Mouse (Mus musculus) adipocyte (in vitro differentiated cells): ENCODE results near the gene Khk.

Source experiments
- DNase-seq: peaks from one replicate; pipeline ENCODE4 v3.0.0-alpha.2; 2016; ENCODE audit warnings: low spot score

The Khk gene

GRCm38 (mm10) chr5:30913060-30913841 is 8.0 kb upstream of the Khk start, which contains the start of gene Emilin1:
Emilin1 (plus strand) TSS chr5:30913402.
- peak; percentile 98 for DNase-seq

GRCm38 (mm10) chr5:30914101-30914635 is 7.1 kb upstream of the Khk start:
- DNase-seq: peak; percentile 80

- no peak for DNase-seq
Observed at GRCm38 (mm10) chr5:30914849-30915248, 6.4 kb upstream of the Khk start.

DNA sequence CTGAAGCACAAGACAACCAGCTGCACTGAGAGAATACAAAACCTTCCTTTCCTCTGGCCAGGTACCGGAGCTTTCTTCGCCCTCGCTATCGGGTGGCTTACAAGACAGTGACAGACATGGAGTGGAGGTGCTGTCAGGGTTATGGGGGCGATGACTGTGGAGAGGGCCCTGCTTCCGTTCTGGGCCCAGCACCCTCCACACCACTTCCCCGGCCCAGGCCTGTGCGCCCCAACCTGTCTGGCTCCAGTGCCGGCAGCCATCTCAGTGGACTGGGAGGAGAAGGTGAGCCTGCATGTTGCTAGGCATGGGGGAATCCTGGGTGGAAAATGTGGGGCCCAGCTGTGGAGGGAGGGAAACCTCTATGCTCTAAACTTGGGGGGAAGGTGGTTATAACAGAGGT is 5.8 kb upstream of the Khk start:
- no peak for DNase-seq

DNA sequence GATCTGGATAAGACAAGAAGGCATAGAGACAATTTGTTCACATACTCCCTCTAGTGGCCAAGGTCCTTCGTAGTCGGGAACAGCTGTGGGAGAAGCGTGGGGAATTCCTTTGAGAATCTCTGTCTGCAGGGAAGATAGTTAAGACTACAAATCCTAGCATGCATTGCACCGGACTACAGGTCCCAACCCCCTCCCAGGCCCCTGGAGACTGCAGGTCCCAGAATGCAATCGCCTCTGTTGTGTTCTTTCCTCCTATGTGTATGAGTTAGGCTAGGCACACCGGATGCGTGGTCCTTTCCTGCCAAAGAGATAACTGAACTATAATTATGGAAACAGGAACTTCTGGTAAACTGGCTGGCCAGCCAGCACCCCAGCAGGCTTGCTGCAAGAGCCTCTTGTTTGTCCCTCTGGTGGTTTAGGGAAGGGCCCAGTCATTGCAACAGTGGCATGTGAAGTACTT is 5.2 kb upstream of the Khk start:
- DNase-seq: peak; percentile 97

DNA sequence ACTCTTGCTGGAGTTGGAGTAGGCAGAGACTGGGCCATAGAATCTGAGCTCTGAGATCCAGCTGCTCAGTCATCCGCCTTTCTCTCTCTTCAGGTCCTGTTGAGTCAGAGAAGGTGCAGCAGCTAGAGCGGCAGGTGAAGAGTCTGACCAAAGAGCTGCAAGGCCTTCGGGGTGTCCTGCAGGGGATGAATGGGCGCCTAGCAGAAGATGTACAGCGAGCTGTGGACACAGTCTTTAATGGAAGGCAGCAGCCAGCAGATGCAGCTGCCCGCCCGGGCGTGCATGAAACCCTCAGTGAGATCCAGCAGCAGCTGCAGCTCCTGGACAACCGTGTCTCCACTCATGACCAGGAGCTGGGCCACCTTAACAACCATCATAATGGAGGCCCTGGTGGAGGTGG is 4.4 kb upstream of the Khk start:
- no peak for DNase-seq

GRCm38 (mm10) chr5:30917348-30917747 is 3.9 kb upstream of the Khk start:
- DNase-seq: no peak

DNA sequence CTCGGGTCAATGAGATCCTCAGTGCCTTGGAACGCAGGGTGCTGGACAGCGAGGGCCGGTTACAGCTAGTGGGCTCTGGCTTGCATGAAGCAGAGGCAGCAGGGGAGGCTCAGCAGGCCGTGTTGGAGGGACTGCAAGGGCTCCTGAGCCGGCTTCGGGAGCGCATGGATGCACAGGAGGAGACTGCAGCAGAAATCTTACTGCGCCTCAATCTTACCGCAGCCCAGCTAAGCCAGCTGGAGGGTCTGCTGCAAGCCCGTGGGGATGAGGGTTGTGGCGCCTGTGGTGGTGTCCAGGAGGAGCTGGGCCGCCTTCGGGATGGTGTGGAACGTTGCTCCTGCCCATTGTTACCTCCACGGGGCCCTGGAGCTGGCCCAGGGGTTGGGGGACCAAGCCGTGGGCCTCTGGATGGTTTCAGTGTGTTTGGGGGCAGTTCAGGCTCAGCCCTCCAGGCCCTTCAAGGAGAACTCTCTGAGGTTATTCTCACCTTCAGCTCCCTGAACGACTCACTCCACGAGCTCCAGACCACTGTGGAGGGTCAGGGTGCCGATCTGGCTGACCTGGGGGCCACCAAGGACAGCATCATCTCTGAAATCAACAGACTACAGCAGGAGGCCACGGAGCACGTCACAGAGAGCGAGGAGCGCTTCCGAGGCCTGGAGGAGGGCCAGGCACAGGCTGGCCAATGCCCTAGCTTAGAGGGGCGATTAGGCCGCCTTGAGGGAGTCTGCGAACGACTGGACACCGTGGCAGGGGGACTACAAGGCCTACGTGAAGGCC is 3.1 kb upstream of the Khk start:
- DNase-seq: no peak

- DNase-seq: no peak
Observed at GRCm38 (mm10) chr5:30918691-30919090, 2.5 kb upstream of the Khk start.

DNA sequence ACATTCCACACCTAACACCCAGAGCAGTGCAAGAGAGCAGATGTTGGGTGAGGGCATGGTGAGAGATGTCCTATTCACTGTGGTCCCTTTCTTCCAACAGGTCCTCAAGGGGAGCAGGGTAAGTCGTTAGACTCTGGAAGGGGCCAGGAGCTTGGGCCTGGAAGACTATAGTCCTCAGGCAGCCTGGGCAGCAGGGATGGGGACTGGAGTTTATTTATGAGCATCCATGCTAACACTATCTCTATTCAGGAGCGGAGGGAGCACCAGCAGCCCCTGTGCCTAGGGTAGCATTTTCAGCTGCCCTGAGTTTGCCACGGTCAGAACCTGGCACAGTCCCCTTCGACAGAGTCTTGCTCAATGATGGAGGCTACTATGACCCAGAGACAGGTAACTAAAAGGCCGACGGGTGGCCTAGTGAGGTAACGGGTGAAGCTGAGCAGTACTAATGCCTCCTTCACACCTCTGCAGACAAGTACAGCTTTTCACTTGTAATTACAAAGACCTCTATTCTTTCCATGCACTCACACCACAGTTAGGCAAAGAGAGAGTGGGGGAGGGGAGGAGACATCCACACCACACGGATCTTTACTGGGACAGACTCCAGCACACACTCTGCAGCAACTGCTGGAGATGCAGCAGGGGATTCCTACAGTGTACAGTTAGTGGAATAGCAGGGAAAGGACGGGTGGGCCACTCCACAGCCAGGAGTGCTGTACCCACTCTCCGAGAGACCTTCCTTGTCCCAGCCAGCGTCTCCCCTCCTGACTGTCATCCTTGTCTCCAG is 1.2 kb upstream of the Khk start:
- DNase-seq: no peak

- DNase-seq: no peak
Observed at GRCm38 (mm10) chr5:30920621-30921020, 610 bp upstream of the Khk start.

DNA sequence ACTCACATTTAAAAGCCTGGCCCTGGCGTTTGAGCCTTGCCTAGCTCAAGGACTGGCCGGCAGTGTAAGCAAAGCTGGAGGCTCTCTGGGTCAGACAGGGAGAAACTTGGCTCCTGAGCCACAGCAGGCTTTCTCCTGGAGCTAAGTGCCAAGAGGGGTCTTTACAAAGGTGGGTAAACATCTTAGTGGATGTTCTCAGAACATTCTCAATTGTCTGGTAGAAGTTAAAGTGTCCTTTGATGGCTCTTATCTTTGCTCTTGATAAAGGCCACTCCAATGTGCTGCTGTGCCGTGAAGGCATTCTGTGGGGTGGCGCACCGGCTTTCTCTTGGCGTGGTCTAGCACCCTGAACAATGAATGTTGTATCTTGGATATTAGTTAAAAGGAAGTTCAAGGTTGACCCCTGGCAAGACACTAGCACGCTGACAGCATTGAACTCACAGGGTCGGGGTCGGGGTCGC is 1.4 kb downstream of the Khk start:
- no peak for DNase-seq

DNA sequence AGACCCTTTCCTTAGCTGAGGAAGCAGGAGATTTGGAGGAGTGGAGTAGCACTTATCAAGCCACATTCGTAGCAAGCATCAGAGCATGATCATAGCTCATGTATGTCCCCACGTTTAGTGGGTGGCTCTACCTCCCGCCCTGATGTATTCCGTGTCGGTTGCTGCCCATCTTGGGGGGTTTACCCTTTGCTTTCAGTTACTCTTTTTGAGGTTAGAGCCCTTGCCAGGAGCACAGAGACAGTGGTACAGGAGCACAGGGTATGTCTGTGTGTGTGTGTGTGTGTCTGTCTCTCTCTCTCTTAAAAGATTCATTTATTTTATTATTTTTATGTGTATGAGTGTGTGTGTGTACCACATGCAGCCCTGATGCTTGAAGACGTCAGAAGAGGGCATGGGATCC is 1.9 kb downstream of the Khk start:
- no peak for DNase-seq

DNA sequence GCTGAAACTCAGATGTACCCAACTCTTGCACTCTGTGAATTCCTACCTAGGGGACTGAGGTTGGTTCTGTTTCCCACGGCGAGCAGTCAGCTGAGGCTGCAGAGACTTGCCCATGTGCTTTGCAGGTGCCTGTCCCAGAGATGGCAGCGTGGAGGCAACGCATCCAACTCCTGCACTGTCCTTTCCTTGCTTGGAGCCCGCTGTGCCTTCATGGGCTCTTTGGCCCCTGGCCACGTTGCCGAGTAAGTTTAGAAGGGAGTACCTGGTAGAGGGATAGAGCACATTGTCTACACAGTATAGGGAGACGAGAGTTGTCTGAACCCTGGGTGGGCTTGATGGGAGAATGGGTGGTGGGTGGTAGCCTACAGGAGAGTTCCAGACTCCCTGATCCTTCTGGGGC is 3.4 kb downstream of the Khk start:
- no peak for DNase-seq

GRCm38 (mm10) chr5:30925217-30925616 is 4.0 kb downstream of the Khk start:
- no peak for DNase-seq

DNA sequence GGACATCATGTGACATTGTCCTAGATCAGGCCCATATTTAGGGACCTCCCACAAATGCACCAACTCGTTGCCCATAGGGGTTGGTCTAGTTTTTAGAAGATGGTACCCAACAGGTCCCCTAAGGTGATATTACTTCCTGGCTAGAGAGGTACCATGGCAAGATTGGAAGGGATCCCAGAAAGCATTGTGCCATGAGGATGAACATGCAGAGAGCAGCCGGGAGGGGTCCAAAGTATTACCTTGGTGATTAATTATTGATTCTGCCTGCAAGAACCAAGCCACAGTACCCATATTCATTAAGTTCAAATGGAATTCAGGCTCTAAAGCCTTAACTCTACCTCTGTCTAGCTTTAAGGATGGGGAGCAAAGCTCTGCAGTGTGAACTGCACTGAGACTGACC is 4.8 kb downstream of the Khk start:
- DNase-seq: no peak

DNA sequence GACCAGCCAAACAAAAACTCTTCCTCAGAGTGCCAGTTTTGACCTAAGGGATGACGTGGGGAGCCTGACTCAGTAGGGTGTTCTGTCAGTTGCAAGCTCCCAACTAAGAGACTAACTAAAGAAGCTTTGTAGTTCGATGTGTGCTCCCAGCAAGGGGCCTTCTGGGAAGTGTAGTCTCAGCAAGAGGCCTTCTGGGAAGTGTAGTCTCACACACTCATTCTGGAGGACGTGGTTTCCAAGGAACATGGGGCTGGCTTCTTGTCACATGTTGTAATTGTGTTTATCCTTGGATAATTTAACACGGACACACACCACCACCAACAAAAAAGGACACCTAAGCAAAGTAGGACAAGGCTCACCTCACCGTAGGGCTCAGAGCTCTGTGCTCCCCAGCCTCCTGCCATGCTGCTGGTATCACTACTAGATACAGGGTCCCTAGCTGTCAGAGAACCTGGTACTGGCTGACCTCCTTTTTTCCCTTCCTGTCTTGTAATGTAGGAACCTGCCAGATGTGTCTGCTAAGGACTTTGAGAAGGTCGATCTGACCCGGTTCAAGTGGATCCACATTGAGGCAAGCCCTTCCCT is 6.8 kb downstream of the Khk start:
- DNase-seq: peak; percentile 37

DNA sequence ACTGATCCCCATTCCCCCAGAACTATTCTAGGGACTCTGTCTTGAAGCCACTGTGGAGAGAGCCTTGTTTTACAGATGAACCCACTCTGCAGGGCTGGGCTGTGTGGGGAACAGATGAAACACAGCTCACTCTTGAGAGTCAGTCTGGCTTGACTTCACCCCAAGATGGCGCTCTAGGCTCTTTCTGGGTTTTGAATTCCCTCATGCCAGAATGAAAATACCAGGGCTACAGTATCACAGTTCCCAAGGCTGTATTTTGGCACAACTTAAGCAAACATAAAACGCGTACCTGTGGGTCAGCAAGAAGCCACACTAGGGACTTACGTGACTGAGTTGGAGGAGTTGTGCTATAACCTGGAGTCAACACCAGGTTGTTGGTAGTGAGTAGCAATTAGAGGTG is 8.9 kb downstream of the Khk start:
- peak; percentile 90 for DNase-seq

GRCm38 (mm10) chr5:30930846-30931245 is 9.6 kb downstream of the Khk start:
- no peak for DNase-seq

DNA sequence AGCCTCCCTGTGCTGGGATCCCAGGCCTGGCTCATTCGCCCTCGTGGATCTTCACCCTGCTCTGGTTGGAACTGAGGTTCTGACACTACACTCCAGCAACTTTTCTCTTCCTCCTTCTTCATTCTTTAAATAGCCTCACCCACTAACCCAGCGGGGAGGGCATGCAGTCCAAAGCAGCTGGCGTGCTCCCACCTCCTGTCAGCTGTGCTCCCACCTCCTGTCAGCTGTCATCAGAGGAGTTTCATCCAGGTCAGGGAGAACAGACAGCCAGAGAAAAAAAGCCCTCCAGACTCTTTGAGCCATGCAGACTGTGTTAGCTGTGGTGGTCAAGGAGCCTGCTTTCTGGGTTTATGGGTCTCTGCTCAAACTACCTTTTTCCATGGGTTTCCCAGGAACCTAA is 10.1 kb downstream of the Khk start:
- DNase-seq: no peak

DNA sequence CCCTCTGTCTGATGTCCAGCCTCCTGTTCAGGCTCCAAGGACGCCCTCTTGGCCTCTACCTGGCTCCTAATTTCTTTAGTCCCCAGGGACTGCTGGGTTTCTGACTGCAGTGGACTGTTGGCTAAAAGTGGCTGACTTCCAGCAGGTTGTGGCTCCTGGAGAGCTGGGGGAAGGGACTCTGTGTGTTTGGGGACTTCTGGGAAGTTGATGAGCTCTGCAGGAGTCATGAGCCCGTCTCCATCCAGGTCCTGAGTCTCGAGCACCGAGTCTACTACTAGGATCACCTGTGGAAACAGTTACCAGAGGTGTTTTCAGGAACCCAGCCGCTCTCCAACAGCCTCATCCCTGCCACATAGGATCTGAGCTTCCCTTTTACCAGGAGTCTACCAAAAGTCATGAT is 12.5 kb downstream of the Khk start:
- DNase-seq: no peak
